Mouse (Mus musculus): ENCODE results near the gene Gm266.

The Gm266 gene

DNA sequence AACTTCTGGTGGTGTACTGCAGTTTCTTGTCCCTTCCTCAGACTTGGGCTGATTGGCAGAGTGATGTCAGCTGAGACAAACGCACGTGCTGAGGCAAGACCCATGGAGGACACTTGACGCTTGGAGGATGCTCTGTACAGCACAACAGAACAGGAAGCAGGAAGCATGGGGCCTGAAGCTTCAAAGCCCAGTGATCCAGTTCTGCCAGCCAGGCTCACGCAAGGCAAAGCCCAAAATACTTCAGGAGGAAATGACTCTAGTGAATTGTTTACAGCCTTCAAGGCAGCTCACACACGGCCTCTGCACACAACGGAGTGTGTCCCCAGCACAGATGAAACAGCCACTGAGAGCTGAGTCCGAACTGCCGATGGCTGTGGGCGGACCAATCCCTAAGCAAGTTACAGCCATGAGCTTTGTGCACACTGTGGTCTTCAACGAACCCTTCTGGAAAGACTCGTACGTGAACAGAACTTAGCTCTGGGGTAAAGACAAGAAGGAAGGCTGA lies 17.5 kb upstream of the Gm266 start:
- DNase-seq (ENCODE audit: low spot score): no peak

DNA sequence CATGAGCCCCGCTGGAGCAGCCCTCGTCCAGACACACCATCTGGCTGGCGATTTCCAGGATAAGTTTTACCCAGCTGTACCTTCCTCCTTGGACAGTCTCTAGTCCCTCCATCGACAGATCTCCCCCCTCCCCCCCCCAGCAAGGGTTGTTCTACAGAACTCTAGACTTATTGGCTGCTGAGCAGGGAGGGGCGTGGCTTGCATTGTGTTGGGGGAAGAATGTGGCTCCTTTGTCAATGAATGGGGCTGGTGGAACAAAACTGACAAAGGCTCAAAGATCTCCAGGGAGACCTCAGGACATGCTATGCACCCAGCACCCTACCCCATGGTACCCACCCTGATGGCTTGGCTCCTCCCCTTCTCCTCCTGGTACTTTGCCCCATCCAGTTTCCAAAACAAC lies 15.1 kb upstream of the Gm266 start:
- DNase-seq (ENCODE audit: low spot score): no peak

DNA sequence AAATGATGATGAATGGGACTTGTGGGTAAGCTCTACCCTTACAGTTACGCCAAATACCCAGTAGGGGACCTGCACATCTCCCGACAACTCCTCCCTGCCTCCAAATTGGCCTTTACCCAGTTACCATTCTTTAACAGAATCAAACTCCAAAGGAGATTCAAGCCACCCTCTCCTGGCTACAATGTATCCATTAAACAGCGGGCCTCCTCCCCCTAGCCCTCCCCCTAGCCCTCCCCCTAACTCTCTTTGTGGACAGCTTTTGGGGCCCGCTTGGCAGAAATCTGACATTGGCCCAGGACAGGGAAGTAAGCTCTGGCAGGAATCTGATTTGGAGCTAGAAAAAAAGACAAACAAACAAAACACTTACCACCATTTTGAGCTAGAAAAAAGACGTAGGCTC lies 14.0 kb upstream of the Gm266 start:
- DNase-seq (ENCODE audit: low spot score): no peak

DNA sequence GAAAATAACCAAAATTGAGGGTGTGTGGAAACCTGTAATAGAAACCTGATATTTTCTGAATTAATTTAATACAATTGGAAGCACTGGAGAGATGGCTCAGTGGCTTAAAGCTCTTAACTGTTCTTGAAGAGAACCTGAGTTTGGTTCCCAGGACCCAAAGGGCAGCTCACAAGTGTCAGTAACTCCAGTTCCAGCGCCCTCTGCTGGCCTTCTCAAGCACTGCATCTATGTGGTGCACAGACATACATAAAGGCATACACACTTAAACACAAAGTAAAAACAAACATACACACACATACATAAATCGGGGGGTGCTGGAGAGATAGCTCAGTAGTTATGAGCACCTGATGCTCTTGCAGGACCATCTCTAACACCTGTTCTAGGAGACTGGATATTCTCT lies 11.5 kb upstream of the Gm266 start:
- no peak for DNase-seq (ENCODE audit: low spot score)

DNA sequence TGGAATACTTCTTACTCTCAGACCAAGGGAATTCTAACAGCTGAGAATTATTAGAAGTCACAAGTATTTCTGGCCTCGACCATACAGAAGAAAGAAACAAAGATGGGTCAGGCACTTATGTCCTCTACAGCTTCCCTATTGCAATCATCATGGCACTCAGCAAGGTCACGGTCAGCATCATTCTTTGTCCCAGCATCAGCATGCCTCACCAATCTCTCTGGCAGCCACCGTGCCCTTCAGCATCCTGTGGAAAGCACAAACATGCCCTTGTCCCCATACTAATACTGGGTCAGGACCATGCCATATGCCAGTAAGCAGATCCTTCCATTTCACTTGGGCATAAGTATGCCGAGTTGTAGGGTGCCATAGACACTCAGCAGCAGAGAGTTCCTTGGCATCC lies 9.3 kb upstream of the Gm266 start:
- no peak for DNase-seq (ENCODE audit: low spot score)

DNA sequence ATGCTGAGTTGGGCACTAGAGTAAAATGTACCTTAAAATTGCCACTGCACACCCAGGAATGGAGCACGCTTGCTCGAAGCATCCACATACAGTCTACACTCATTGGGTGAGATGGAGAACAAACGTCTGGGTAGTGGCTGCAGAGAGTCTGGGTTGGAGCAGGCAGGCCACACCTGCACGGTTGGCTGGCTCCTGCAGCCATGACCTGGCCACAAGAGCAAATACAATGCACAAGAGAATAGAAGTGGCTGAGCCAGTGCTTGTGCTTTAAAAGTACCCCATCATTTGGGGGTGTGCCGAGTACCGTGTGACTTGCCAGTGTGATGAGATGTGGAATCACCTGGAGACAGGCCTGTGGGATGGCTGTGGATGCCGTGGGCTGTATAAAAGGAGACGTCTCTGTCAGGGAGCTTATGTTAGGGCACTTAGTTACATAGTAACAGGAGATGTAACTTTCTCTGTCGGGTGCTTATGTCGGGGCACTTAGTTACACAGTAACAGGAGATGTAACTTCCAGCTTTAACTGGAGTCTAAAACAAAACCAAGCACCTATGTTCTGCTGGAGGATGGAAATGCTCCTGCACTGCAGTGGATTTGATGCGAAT lies 3.7 kb upstream of the Gm266 start:
- no peak for DNase-seq (ENCODE audit: low spot score)

DNA sequence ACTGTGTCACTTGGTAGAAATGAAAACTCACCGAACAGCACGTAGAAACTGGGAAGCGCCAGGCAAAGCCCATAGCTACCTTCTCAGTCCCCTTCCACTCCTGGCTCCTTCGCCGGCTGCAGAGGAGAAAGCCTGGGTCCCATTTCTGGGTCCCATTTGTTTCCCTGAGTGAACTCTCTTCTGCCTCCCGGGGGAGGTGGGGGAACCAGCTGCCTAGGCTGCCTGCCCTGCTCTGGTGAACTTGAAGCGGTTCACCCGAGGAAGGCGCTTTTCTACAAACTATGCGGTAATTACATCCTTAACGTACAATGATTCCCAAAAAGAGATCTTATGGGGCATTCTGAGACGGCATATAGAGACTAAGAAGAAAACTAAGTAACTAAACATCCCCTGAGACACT lies 832 bp upstream of the Gm266 start:
- DNase-seq (ENCODE audit: low spot score): no peak

DNA sequence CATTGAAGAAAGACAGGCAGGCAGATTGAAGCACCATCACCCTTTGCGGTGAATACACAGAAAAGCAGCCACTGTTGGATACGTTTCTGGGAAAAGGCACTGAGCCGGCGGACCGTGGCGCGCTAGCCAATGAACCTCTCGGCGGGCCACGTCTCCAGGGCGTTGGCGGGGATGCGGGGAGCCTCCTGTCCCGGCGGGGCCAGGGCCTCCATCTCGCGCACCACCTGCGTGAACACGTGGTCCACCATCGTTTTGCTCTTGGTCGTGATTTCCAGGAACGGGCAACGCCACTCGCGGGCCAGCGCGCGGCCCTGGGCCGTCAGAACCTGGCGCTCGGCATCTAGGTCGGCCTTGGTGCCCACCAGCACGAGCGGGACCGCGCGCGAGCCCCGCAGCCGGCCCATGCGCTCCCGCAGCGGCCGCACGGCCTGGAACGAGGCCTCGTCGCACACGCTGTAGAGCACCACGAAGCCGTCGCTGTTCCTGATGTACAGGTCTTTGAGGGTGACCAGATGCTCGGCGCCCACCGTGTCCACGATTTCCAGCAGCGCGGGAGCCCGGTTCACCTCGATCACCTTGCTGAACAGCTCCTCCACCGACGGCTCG lies 474 bp downstream of the Gm266 start:
- DNase-seq (ENCODE audit: low spot score): no peak

DNA sequence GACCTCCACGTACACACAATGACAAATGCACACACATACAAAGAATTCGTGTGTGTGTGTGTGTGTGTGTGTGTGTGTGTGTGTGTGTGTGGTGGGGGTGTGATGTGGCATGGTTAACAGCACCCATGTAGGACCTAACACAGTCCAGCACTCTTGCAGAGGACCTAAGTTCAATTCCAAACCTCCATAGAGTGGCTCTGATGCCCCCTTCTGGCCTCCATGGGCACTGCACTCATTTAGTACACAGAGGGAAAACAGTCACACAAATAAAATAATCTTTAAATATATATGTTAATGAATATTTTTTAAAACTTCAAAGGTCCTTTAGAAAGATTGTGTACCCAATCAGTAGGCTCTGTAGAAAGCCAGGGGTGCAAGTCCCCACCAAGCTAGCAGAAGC lies 5.7 kb downstream of the Gm266 start:
- DNase-seq (ENCODE audit: low spot score): peak; percentile 63

DNA sequence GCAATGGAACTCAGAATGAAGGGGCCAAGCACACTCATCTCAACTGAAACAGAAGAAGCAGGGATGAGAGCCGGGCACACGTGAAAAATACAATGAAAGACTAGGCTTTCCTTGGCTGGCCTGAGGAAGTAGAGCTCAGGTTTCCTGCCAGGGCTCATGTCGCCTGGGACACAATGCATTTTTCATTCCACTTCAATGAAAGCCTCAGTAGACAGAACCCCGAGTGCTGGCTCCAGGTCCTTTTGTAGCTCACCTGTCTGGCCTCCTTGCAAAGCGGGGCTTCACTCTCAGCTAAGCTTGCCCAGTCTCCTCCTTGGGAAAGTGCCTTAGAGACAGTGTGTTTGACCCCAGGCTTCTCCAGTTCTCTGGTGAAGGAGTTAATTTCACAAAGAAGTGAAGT lies 6.7 kb downstream of the Gm266 start:
- no peak for DNase-seq (ENCODE audit: low spot score)

DNA sequence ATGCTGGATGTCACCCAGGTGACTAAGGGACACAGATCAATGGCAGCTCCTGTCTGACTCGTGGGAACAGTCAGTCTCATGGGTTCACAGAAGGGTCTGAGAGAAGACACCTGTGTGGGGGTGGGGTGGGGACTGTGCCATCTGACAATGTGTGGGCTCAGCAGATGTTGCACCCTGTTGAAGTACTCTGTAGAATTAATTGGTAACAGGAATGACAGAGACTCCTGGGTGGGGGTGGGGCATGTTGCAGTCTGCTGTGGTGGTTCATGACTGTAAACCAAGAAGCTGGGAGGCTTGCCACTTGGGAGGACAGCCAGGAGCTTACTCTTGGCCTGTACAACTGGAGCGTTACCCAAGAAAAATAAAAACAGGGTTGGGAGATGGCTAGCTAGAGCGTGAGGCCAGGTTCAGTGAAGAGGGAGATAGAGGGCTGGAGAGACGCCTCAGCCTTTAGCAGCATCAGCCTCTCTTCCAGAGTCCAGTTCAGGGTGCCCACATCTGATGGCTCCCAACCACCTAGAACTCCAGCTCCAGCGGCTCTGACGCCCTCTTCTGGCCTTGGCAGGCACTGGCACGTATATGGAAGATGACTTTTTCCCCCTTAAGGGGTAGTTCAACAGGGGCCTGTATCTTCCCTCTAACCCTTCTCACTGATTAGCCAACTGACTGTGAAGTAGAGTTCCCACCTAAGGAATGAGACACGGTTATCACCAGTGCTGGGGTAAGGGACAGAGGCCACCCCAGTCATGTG lies 10.6 kb downstream of the Gm266 start:
- DNase-seq (ENCODE audit: low spot score): peak; percentile 98

DNA sequence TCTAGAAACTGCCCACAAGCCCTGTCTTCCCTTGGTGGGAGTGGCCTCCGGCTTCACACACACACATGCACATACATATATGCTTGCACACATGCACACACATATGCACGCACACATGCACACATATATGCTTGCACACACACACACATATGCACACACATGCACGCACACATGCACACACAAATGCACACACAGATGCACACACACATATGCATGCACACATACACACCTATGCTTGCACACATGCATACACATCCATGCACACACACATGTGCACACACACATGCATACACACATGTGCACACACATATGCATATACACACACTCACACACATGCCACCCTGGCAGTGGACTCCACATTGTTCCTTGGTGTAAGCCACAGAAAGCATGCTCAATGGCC lies 11.2 kb downstream of the Gm266 start:
- DNase-seq (ENCODE audit: low spot score): no peak

DNA sequence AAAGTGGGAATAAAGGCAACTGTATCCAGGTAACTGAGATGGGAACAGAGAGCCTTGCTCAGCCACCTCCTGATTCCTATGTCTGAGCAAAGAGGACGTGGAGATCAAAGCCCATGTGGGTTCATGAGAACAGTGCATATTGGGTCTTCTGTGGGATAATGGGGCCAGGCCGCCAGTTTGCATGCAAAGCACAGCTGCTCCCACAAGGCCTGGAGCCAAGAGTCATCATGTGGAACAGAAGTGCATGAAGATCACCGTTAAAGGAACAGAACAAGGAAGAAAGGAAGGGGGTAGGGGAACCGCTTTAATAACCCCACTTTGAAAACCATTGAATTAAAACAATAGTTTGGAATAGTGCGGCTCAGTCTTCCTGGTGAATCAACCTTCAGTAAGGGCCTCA lies 12.7 kb downstream of the Gm266 start:
- no peak for DNase-seq (ENCODE audit: low spot score)

DNA sequence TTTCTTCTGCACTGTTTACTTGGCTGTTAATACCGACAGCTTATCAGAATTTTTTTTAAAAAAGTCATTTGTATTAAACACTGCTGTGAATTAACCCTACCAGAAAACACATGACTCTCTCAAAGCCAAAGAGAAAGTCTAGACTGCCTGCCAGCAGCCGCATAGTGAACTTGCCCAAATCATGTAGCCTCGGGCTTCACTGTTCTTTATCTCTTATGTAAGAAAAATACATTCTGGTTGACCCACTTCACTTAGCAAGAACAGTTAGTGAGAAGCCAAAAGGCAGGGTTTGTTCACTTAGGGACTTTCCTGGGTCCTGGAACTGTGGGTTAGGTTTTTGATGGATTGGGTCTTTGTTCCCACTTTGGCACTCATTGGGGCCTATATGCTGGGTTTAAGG lies 13.9 kb downstream of the Gm266 start:
- peak; percentile 75 for DNase-seq (ENCODE audit: low spot score)

DNA sequence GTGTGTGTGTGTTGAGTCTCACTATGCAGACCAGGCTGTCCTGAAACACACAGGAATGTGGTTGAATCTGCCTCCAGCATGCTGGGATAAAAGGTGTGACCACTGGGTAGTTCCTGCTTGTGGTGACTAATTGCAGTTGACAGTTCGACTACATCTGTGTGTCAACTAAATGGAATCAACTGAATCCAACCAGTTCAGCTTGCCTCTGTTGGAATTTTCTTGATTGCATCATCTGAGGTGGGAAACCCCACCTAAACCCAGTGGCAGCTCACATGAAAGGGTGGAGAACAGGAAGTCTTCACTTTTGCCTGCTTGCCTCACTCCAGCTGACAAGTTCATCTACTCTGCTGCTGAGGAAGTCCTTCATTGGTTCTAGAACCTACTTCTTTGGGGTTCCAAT lies 14.5 kb downstream of the Gm266 start:
- no peak for DNase-seq (ENCODE audit: low spot score)

DNA sequence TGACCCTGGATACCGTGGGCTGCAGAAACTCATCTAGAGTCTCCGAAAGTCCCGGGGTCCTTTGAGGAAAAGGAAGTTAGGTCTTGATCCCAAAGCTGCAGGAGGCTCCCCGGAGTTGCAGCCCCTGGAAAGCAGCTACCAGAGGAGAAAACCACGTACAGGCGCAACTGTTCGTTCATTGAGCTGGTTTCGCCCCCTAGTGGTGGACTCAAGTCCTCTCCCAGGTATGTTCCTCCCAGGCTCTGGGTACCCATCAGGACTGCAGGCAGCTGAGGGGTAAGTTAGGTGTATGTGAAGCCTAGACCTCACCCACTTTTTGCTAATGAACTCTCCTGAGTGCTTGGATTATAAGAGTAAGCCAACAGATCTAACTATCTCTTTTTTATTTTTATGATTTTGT lies 16.1 kb downstream of the Gm266 start:
- peak; percentile 63 for DNase-seq (ENCODE audit: low spot score)

DNA sequence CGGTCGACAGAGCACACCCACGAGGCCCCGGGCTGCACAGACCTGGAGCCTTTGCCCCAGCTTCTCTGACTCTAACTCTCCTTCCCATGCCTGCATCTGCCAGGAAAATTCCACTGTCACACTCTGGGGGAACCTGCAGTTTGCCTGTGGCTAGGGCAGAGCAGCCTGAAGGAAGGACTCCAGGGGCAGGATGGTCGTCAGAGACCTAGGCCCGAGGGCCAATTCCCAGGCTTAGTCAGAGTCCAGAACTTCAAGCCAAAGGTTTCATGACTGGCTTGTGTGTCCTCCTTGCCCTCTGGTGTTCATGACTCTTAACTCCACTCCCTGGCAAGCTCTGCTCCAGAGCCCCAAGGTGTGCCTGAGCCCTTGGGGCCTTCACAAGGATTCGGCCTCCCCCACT lies 17.4 kb downstream of the Gm266 start:
- DNase-seq (ENCODE audit: low spot score): peak; percentile 51

DNA sequence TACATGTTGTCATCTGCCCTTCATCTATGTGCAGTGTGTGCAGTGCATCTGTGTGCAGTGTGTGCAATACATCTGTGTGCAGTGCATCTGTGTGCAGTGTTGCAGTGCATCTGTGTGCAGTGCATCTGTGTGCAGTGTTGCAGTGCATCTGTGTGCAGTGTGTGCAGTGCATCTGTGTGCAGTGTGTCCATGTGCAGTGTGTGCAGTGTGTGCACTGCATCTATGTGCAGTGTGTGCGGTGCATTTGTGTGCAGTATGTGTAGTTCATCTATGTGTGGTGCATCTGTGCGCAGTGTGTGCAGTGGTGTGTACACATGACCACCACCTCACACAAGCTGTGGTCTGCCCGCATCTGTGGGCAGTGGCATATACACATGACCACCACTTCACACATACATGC lies 19.3 kb downstream of the Gm266 start:
- no peak for DNase-seq (ENCODE audit: low spot score)

DNA sequence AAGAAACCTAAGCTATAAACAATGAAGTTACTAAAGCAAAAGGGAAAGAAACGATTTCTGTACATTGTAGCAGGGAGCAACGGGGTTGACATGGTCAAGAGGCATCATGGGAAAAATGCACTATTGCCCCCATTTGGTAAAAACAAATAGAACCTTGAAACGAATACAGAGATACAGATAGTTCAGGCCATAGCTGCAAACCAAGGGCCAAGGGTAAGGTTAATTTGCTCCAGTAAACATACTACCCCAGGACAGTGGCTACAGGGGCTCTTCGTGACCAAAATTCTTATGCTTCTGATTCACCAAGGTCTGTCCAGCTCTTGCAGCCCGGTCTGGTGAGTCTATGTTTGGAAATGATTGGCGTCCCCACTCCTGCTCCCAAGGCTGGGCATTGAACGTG lies 22.1 kb downstream of the Gm266 start:
- DNase-seq (ENCODE audit: low spot score): no peak

DNA sequence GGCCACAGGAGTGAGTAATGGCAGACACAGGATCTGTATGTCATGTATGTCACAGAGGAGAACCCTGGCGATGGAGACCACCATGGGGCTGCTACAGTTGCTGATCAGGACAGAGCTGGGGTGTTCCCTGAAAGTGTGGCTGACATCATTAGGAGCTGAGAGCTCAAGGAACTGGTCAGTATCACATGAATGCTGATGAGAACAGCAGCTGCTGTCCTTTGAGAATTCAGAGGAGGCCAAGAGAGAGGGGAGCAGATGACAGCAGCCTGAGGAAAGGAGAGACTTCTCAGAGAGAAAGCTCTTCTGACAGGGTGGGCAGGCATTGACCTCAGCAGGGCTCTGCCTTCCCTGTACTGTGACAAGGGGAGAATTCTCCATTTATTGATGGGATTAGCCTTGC lies 27.9 kb downstream of the Gm266 start:
- no peak for DNase-seq (ENCODE audit: low spot score)

DNA sequence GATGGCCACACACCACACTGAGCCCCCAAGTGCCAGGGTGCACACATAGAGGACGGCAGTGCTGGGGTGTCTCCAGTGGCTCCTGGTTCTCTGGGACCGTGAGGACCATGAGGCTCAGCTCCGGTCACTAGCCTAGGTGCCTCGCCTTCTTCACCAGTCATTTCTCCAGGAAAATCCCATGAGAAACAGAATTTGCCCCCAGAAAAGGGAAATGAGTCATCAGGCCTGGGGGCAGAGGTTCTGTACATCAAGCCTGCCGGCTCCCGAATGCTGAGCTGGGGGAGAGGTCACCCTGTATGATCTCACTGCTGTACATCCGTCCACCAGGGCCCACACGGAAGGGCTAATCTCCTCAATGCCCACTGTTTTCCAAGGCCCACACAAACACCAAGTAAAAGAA lies 29.8 kb downstream of the Gm266 start:
- DNase-seq (ENCODE audit: low spot score): no peak

DNA sequence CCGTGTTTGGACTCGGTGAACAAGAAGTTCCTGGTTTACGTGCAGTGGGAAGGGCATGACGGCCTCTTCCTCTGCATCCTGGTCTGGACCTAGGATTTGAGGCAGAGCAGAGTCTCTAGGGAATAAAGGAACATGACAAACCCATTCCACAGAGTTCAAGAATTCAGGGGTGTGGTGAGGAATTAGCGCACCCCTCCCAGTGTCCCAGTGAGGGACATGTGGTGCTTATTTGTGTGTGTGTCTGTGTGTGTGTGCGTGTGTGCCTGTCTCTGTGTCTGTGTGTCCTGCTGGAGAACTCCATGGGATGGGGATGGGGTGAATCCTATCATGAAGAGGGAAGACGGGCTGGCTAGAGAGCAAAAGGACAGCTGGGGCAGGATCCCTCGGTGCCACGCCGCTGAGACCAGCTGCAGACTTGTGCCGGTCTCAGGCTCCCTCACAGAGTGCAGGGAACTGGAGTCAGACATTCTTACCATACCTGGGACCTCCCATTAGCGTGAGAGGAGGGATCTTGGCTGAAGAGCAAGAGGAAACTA lies 30.2 kb downstream of the Gm266 start:
- no peak for DNase-seq (ENCODE audit: low spot score)

DNA sequence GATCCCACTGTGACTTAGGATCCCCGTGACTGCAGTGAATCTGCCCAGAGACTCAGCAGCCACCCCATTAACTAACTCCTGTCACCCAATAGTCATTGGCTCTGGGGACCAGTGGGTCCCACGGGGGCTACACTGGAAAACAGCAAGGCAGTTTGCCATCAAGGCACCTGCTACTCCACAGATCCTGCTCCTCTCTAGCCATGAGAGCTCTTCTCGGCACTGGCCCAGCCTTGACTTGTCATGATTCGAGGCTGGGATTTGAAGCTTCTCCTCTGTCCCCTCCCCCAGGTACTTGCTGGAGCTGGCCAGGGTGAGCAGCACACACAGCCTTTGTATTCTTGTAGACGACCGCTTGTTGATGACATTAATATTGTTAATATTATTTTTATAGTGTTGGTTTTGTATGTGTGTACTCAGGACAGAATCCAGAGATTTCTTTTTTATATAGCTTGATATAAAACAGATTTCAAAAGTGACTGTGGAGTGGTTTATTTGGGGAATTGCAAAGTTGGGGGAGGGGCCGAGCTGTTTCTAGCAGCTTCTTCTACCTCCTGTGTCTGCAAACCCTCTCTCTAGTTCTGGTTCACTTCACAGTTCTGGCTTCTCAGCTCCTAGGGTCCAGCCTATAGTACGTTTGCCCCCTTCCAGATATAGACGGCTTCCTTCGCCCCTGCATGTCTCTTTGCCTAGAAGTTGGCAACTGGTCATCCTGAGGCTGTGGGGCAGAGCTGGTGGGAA lies 30.9 kb downstream of the Gm266 start:
- DNase-seq (ENCODE audit: low spot score): no peak

Measured in adipocyte (in vitro differentiated cells).